Mouse (Mus musculus) bone marrow macrophage, adult 2 months (primary cell): Measurements from ENCODE around the gene Clrn1.

ENCODE experiments used
- CTCF ChIP-seq: IDR thresholded peaks from 2 replicates; pipeline ENCODE4 v1.5.1; 2012; ENCODE audit warnings: low read depth, mild to moderate bottlenecking, low read length, moderate library complexity
- POLR2A ChIP-seq: IDR thresholded peaks from 2 replicates; pipeline ENCODE4 v1.6.1; 2012; ENCODE audit warnings: mild to moderate bottlenecking, low read depth, low read length, borderline replicate concordance

GRCm38 (mm10) chr3:58889670-58890069 is 4.5 kb upstream of the Clrn1 start:
- TF ChIP-seq CTCF = no peak
- no peak for TF ChIP-seq POLR2A
